Mouse (Mus musculus): ENCODE data around the gene Zfp87.

DNA sequence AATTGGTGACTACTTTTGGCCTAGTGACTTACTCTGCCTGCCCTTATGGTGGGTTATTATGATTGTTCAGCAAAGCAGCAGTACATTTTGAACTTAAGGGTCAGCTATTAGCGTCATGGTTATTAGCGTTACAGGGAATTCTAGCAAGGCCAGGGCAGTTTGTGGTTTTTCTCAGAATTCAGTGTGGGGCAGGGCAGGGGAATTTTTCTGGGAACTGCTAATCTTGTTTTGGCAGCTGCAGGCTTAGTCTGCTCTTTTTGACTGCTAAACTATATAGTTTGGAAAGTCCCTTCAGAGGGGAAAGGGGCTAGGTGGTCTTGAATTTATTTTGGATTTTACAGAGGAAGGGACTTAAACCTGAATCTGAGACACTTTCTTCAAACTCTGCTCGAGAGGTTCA is 56.7 kb downstream of the Zfp87 start:
- TF ChIP-seq CTCF (IDR thresholded peaks at IDR 0.05; ENCODE audit: control insufficient read depth, insufficient read depth, insufficient read length) (no peak), USF1 (IDR thresholded peaks at IDR 0.05; ENCODE audit: low read depth) (no peak), MAX (IDR thresholded peaks at IDR 0.05) (no peak), MYOG (IDR thresholded peaks at IDR 0.05; ENCODE audit: control insufficient read depth, extremely low read depth, insufficient read length) (no peak), MYOD1 (IDR thresholded peaks at IDR 0.05; ENCODE audit: control insufficient read depth, insufficient read length, low read depth) (no peak)

All from C2C12 (cell line).